Mouse (Mus musculus): Measurements from ENCODE around the gene Tgfb3.

DNA sequence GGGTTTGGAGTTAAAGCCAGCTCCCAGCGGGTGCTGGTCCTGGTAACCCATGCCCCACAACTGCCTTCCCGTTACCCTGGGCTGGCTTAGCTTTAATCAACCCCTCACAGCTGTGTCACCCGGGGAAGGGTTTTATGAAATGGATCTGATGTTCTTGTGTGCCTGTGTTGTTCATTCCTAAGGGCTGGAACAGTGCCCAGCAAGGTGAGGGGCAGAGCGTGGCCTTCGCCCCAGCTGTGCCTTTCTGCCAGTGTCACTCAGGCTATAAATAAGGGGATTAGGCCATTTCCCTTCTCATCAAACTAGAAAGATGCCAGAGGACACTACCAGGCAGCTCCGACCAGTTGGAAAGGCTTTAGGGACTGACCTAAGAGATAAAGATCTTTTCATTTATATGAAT, 29.0 kb downstream of the Tgfb3 start:
- TF ChIP-seq EP300 (IDR thresholded peaks at IDR 0.05; ENCODE audit: insufficient read depth, low read depth, low read length) (no peak), CTCF (IDR thresholded peaks at IDR 0.05; ENCODE audit: low read depth, low read length) (no peak), POLR2A (IDR thresholded peaks at IDR 0.05; ENCODE audit: insufficient read depth, low read length) (no peak)

Data from ES-Bruce4 (cell line).